Mouse (Mus musculus) CH12.LX (cell line): ENCODE results near the gene 2010109A12Rik. TPM values are rescaled to one million over a fixed set of nuclear protein-coding genes. Genes with fewer than 3 reads are reported as not detected.
A peak's percentile ranks its signal among the peaks of the same experiment; 100 is the strongest.

Experiments
- DNase-seq: peaks from one replicate; pipeline ENCODE4 v3.0.0-alpha.2; 2013; ENCODE audit errors: extremely low read depth
- H3K27ac ChIP-seq: 2 replicates; pipeline ENCODE4 v1.5.1; 2012; ENCODE audit warnings: low read depth, mild to moderate bottlenecking, control low read depth, moderate library complexity; ENCODE audit not compliant: insufficient read depth
- H3K27me3 ChIP-seq: replicated peaks from 2 replicates; pipeline ENCODE3; 2012; ENCODE audit warnings: inconsistent platforms
- H3K36me3 ChIP-seq, 2 experiments: replicated peaks in 1 of 2; 2 replicates each; pipeline versions ENCODE3 to v1.6.1; 2012; ENCODE audit warnings: inconsistent platforms in 1 of 2, low read length in 1 of 2, mild to moderate bottlenecking in 1 of 2, mixed read lengths in 1 of 2, moderate library complexity in 1 of 2; ENCODE audit not compliant: control insufficient read depth in 1 of 2, insufficient read depth in 1 of 2
- H3K4me1 ChIP-seq, 2 experiments: 2 replicates each; pipeline ENCODE4 v1.6.1; 2012; ENCODE audit warnings: inconsistent platforms in 1 of 2, moderate library complexity in 1 of 2; ENCODE audit not compliant: insufficient read depth in 2 of 2, control insufficient read depth in 1 of 2
- H3K4me2 ChIP-seq: 2 replicates; pipeline ENCODE4 v1.6.1; 2012; ENCODE audit warnings: low read depth, mild to moderate bottlenecking, control low read depth; ENCODE audit not compliant: poor library complexity, insufficient read depth, severe bottlenecking
- H3K4me3 ChIP-seq, 3 experiments: fragments of 150-350 bp in 1 of 3; sonication (generic) in 1 of 3; replicated peaks in 1 of 3; 2 replicates each; pipeline versions ENCODE3 to v1.5.1; 2011 to 2012; ENCODE audit warnings: low read depth in 2 of 3, low read length in 2 of 3, mild to moderate bottlenecking in 2 of 3, moderate library complexity in 2 of 3, control low read depth in 1 of 3, improper control_type of control experiment in 1 of 3, inconsistent platforms in 1 of 3, mixed read lengths in 1 of 3; ENCODE audit not compliant: poor library complexity in 1 of 3
- H3K79me2 ChIP-seq: replicated peaks from 2 replicates; pipeline ENCODE4 v1.6.1; 2012; ENCODE audit warnings: mild to moderate bottlenecking, moderate library complexity; ENCODE audit not compliant: control insufficient read depth, poor library complexity, insufficient read depth, severe bottlenecking; ENCODE audit errors: extremely low read depth
- H3K9ac ChIP-seq: 2 replicates; pipeline ENCODE4 v1.6.1; 2012; ENCODE audit warnings: low read depth, mild to moderate bottlenecking, control low read depth, moderate library complexity; ENCODE audit not compliant: insufficient read depth
- H3K9me3 ChIP-seq: replicated peaks from 2 replicates; pipeline ENCODE3; 2012; ENCODE audit warnings: low read length, inconsistent platforms, mixed read lengths
- CHD1 ChIP-seq: IDR thresholded peaks from 2 replicates; pipeline ENCODE4 v1.6.1; 2012; ENCODE audit warnings: low read depth, low read length, improper control_type of control experiment, inconsistent platforms
- EP300 ChIP-seq: IDR thresholded peaks from 2 replicates; pipeline ENCODE4 v1.6.1; 2011; ENCODE audit warnings: low read length, improper control_type of control experiment
- MEF2A ChIP-seq: IDR thresholded peaks from 2 replicates; pipeline ENCODE4 v1.6.1; 2014; ENCODE audit warnings: low read depth, mild to moderate bottlenecking, inconsistent platforms, low read length, improper control_type of control experiment, borderline replicate concordance
- MXI1 ChIP-seq: IDR thresholded peaks from 2 replicates; pipeline ENCODE4 v1.6.1; 2011; ENCODE audit warnings: mild to moderate bottlenecking, low read depth, low read length, improper control_type of control experiment
- NELFE ChIP-seq: IDR thresholded peaks from 2 replicates; pipeline ENCODE4 v1.6.1; 2011; ENCODE audit warnings: low read depth, low read length, improper control_type of control experiment
- RAD21 ChIP-seq: IDR thresholded peaks from 2 replicates; pipeline ENCODE4 v1.6.1; 2011; ENCODE audit warnings: low read depth, mild to moderate bottlenecking, low read length, improper control_type of control experiment, moderate library complexity
- RCOR1 ChIP-seq: conservative IDR thresholded peaks from 2 replicates; pipeline ENCODE4 v1.6.1; 2012; ENCODE audit warnings: low read depth, mild to moderate bottlenecking, inconsistent platforms, low read length, improper control_type of control experiment
- USF2 ChIP-seq: conservative IDR thresholded peaks from 2 replicates; pipeline ENCODE4 v1.6.1; 2011; ENCODE audit warnings: low read depth, low read length, improper control_type of control experiment
- dilution Hi-C: fragments of 300-500 bp; cut with MboI; formaldehyde crosslinking; loops from 2 replicates; pipeline ENCODE4 v1.14.3; 2020; ENCODE audit warnings: low sequenced_read_pairs; ENCODE audit not compliant: extremely low pct_unique_long_range_greater_than_20kb, extremely low pct_ligation_motif_present
- in situ Hi-C: fragments of 300-500 bp; cut with MboI; formaldehyde crosslinking; loops from 3 replicates; pipeline ENCODE4 v1.14.3; 2019; ENCODE audit warnings: low sequenced_read_pairs, low pct_ligation_motif_present, low pct_unique_long_range_greater_than_20kb, mixed read lengths
- polyA plus RNA-seq: library from polyadenylated mRNA; unstranded; fragments of >175 nt; gene quantifications from 2 replicates; pipeline ENCODE4 v1.2.1, GENCODE M21; 2012; ENCODE audit warnings: low read depth; ENCODE audit not compliant: insufficient read length
- total RNA-seq, 2 experiments: library from RNA; depleted of rRNA; stranded (reverse); fragments of 300-350 nt in 1 of 2; fragments of >200 nt in 1 of 2; gene quantifications; 2 replicates each; pipeline ENCODE4 v1.2.3; 2012 to 2014

The 2010109A12Rik gene
- total and polyA plus RNA-seq, 3 experiments, result 0.42 TPM; not detected in 2

DNA sequence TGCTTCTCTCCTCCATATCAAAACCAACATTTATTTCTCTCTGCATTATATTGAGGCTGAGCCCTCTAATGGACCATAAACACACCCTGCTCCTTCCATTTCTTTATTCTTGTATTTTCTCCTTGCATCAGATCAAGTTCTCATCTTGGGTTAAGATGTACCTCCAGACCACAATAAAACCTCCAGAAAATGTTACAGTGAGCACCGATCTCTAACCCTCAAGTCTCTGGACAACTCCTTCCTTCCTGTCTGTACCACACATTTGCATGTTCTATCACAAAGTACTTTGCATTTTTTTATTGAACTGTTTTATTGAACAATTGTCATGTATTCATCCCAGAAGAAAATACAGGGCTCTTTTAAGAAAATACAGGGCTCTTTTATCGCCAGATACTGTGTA lies 23.2 kb downstream of the 2010109A12Rik start:
- DNase-seq, result no peak
- in situ Hi-C loops (no loop called here), dilution Hi-C loops (no loop called here)
- Histone ChIP-seq H3K27ac (no peak overlapping the region), H3K9me3 (no peaks in the 10 kb centered on the region)
- TF ChIP-seq EP300 (0 out of 2 replicates have a peak, but pooled peaks have one; percentile 15), RAD21 (no peak), NELFE (no peak)
- TF ChIP-seq, all 38 proteins: peak for 1
- Histone ChIP-seq H3K4me3 (no peak overlapping the region), H3K4me1 (peaks cover 14 to 32% of the 10 kb centered on the region in 2 experiments), H3K79me2 (no peaks in the 10 kb centered on the region), H3K9ac (no peak overlapping the region), H3K4me2 (no peak overlapping the region), H3K36me3 (no peaks in the 10 kb centered on the region), H3K27me3 (peaks cover 4% of the 10 kb centered on the region)

- peaks cover 1% of the 10 kb centered on the region for H3K27me3 ChIP-seq
- H3K4me1 ChIP-seq, result peaks cover 20 to 42% of the 10 kb centered on the region in 2 experiments
- H3K79me2 ChIP-seq, result no peaks in the 10 kb centered on the region
- in situ Hi-C loops, result loop anchor here (5.0 kb wide), 1 partner anchor 36 kb away; the partner anchor contains the start of gene Ccng2
- dilution Hi-C loops, result no loop called here
- H3K9me3 ChIP-seq, result no peaks in the 10 kb centered on the region
- no peak for DNase-seq
- H3K4me3 ChIP-seq, result no peak overlapping the region
- no peak overlapping the region for H3K4me2 ChIP-seq
- TF ChIP-seq USF2 (no peak), RAD21 (no peak), RCOR1 (no peak), MXI1 (no peak), MEF2A (no peak), CHD1 (no peak)
- H3K9ac ChIP-seq, result no peak overlapping the region
- no peaks in the 10 kb centered on the region for H3K36me3 ChIP-seq
- no peak overlapping the region for H3K27ac ChIP-seq
Measured at GRCm38 (mm10) chr5:93231721-93232120, 25.4 kb downstream of the 2010109A12Rik start.

GRCm38 (mm10) chr5:93232838-93233237 lies 26.5 kb downstream of the 2010109A12Rik start:
- no peak overlapping the region for H3K27ac ChIP-seq
- in situ Hi-C loops, result loop anchor here (5.0 kb wide), 1 partner anchor 34 kb away; the partner anchor contains the start of gene Ccng2
- peaks cover 17 to 39% of the 10 kb centered on the region in 2 experiments for H3K4me1 ChIP-seq
- H3K4me3 ChIP-seq, result no peak overlapping the region
- no peaks in the 10 kb centered on the region for H3K79me2 ChIP-seq
- no peak overlapping the region for H3K9ac ChIP-seq
- no peaks in the 10 kb centered on the region for H3K9me3 ChIP-seq
- H3K36me3 ChIP-seq, result no peaks in the 10 kb centered on the region
- H3K27me3 ChIP-seq, result peaks cover 1% of the 10 kb centered on the region
- no peak for DNase-seq
- no peak overlapping the region for H3K4me2 ChIP-seq
- dilution Hi-C loops, result no loop called here
- TF ChIP-seq USF2 (no peak), NELFE (no peak)
